Mouse (Mus musculus) kidney, embryonic 15.5 days (tissue): ENCODE data around the gene Hcst. TPM values are rescaled to one million over a fixed set of nuclear protein-coding genes. Genes with fewer than 3 reads are reported as not detected.

Source experiments
- ATAC-seq: fragments of 200-750 bp; cut with Nextera tagmentation; replicated peaks from 2 replicates; pipeline ENCODE4 v1.8.0; 2017; ENCODE audit warnings: moderate TSS enrichment; ENCODE audit not compliant: low FRiP score
- H3K27ac ChIP-seq: fragments of 300-500 bp; sonication (generic); 2 replicates; pipeline ENCODE4 v1.5.1; 2015; ENCODE audit warnings: mild to moderate bottlenecking, inconsistent platforms
- H3K27me3 ChIP-seq: fragments of 300-500 bp; sonication (generic); 2 replicates; pipeline ENCODE4 v1.6.1; 2015; ENCODE audit warnings: inconsistent platforms
- H3K36me3 ChIP-seq: fragments of 300-500 bp; sonication (generic); 2 replicates; pipeline ENCODE4 v1.6.1; 2015; ENCODE audit warnings: inconsistent platforms
- H3K4me1 ChIP-seq: fragments of 300-500 bp; sonication (generic); 2 replicates; pipeline ENCODE4 v1.6.1; 2015; ENCODE audit warnings: inconsistent platforms
- H3K4me2 ChIP-seq: fragments of 300-500 bp; sonication (generic); 2 replicates; pipeline ENCODE4 v1.6.1; 2015; ENCODE audit warnings: moderate library complexity, mild to moderate bottlenecking, inconsistent platforms
- H3K4me3 ChIP-seq: fragments of 300-500 bp; sonication (generic); replicated peaks from 2 replicates; pipeline ENCODE4 v1.5.1; 2015; ENCODE audit warnings: mild to moderate bottlenecking, inconsistent platforms
- H3K9ac ChIP-seq: fragments of 300-500 bp; sonication (generic); 2 replicates; pipeline ENCODE4 v1.6.1; 2015; ENCODE audit warnings: mild to moderate bottlenecking, inconsistent platforms
- H3K9me3 ChIP-seq: fragments of 300-500 bp; sonication (generic); replicated peaks from 2 replicates; pipeline ENCODE4 v1.6.1; 2016; ENCODE audit warnings: inconsistent platforms
- WGBS: fragments of 180-500 bp; shearing (Covaris S2); methylation state at CpG from one replicate; pipeline ENCODE4 v1.1.7; 2015; ENCODE audit warnings: mixed read lengths; 5-methylcytosine and 5-hydroxymethylcytosine counted together
- polyA plus RNA-seq: library from polyadenylated mRNA; unstranded; fragments of >200 nt; fragmentation: Nextera tagmentation; extraction: Ambion mirVana; gene quantifications from 2 replicates; pipeline ENCODE4 v1.2.1, GENCODE M21; 2015

The Hcst gene
- polyA plus RNA-seq, 1 experiment from 2014 or later = 0.64 TPM

GRCm38 (mm10) chr7:30429327-30429726 lies 9.7 kb upstream of the Hcst start:
- no peak for ATAC-seq
- H3K9ac ChIP-seq = no peak overlapping the region

GRCm38 (mm10) chr7:30423071-30423641 lies 3.5 kb upstream of the Hcst start:
- Histone ChIP-seq H3K9ac (peak overlapping the region; percentile 57), H3K36me3 (peaks cover 15% of the 10 kb centered on the region), H3K4me1 (peaks cover 24% of the 10 kb centered on the region), H3K27ac (peak overlapping the region; percentile 74), H3K9me3 (peaks cover 6% of the 10 kb centered on the region; the same call in 1 of the 2 replicates), H3K27me3 (0 out of 2 replicates have a peak, but pooled peaks cover 9% of the 10 kb centered on the region), H3K4me2 (peak overlapping the region; percentile 97), H3K4me3 (peak overlapping the region; percentile 64)
- ATAC-seq = no peak
- WGBS = 35% methylated on average over 23 of the region's 23 CpGs

More at GRCm38 (mm10) chr7:30429327-30429726, 9.7 kb upstream of the Hcst start:
- H3K4me2 ChIP-seq = no peak overlapping the region
- H3K27ac ChIP-seq = no peak overlapping the region
- peaks cover 15% of the 10 kb centered on the region for H3K36me3 ChIP-seq
- no peaks in the 10 kb centered on the region for H3K4me1 ChIP-seq
- peaks cover 4% of the 10 kb centered on the region; the same call in 1 of the 2 replicates for H3K27me3 ChIP-seq
- no peaks in the 10 kb centered on the region for H3K9me3 ChIP-seq
- no peak overlapping the region for H3K4me3 ChIP-seq

DNA sequence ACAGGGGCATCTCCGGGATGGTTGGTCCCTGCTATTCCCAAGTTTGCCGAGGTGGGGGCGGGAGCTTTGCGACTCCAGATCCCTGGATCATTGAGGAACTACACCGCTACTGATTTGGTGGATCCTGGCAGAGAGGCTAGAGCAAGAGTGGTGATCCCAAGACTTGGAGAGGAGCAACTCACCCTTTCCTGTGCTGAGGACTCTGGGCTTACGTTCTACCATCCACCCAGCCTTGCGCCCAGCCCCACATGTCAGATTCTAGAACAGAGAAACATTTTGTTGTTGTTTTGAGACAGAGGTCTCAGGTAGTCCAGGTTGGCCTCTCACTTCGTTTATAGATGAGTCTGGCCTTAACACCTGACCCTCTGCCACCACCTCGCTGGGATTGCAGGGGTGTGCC lies 2.9 kb upstream of the Hcst start:
- H3K9me3 ChIP-seq = peaks cover 6% of the 10 kb centered on the region; the same call in 1 of the 2 replicates
- WGBS = 10% methylated on average over 9 of the region's 9 CpGs
- H3K27me3 ChIP-seq = 0 out of 2 replicates have a peak, but pooled peaks cover 9% of the 10 kb centered on the region
- ATAC-seq = peak; percentile 41
- H3K36me3 ChIP-seq = peaks cover 15% of the 10 kb centered on the region
- peak overlapping the region; percentile 57 for H3K9ac ChIP-seq
- H3K27ac ChIP-seq = peak overlapping the region; percentile 74
- peak overlapping the region; percentile 97 for H3K4me2 ChIP-seq
- peak overlapping the region; percentile 64 for H3K4me3 ChIP-seq
- H3K4me1 ChIP-seq = peaks cover 24% of the 10 kb centered on the region

- peaks cover 13% of the 10 kb centered on the region for H3K36me3 ChIP-seq
- peak overlapping the region; percentile 97 for H3K4me2 ChIP-seq
- peaks cover 6% of the 10 kb centered on the region; the same call in 1 of the 2 replicates for H3K9me3 ChIP-seq
- H3K9ac ChIP-seq = peak overlapping the region; percentile 57
- WGBS = under 1% methylated on average over 45 of the region's 45 CpGs
- H3K27me3 ChIP-seq = 0 out of 2 replicates have a peak, but pooled peaks cover 9% of the 10 kb centered on the region
- H3K4me3 ChIP-seq = peak overlapping the region; percentile 64
- peak; percentile 78 for ATAC-seq
- peak overlapping the region; percentile 74 for H3K27ac ChIP-seq
- H3K4me1 ChIP-seq = peaks cover 24% of the 10 kb centered on the region
These were observed 2.3 kb upstream of the Hcst start for GRCm38 (mm10) chr7:30421890-30422435.

- peak; percentile 34 for ATAC-seq
- Histone ChIP-seq H3K9ac (peak within 1 kb of the TSS; percentile 57), H3K4me2 (peak within 1 kb of the TSS; percentile 97), H3K36me3 (peaks cover 12% of the 10 kb centered on the region; the same call in 1 of the 2 replicates), H3K4me3 (peak within 1 kb of the TSS; percentile 64), H3K4me1 (peaks cover 24% of the 10 kb centered on the region), H3K27me3 (0 out of 2 replicates have a peak, but pooled peaks cover 9% of the 10 kb centered on the region), H3K9me3 (peaks cover 6% of the 10 kb centered on the region; the same call in 1 of the 2 replicates), H3K27ac (peak within 1 kb of the TSS; percentile 74)
- 11% methylated on average over 31 of the region's 31 CpGs for WGBS
These were observed 1.7 kb upstream of the Hcst start, which contains the start of gene Nfkbid for GRCm38 (mm10) chr7:30421175-30421889. Nfkbid (plus strand) TSS chr7:30421732.

DNA sequence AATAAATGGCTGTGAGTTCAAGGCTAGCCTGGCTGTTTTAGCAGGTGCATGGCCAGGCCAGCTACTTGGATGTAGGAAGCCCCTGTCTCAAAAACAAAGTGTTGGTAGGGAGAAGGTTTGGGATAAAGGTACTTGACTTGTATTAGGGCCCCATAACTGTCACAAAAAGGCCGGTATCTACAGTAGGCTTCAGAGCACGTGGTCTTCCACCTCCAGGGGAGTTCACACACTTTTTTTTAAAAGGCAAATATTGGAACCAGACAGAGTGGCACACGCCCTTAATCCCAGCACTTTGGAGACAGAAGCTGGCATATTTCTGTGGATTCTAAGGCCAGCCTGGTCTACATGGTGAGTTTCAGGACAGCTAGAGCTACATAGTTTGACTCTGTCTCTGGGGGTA lies 1.0 kb upstream of the Hcst start:
- Histone ChIP-seq H3K4me2 (no peak overlapping the region), H3K36me3 (peaks cover 6% of the 10 kb centered on the region; the same call in 1 of the 2 replicates), H3K4me1 (peaks cover 24% of the 10 kb centered on the region), H3K27me3 (0 out of 2 replicates have a peak, but pooled peaks cover 9% of the 10 kb centered on the region), H3K9ac (no peak overlapping the region), H3K27ac (no peak overlapping the region), H3K4me3 (no peak overlapping the region), H3K9me3 (peaks cover 6% of the 10 kb centered on the region; the same call in 1 of the 2 replicates)
- 86% methylated on average over 3 of the region's 3 CpGs for WGBS
- no peak for ATAC-seq

- no peak overlapping the region for H3K4me2 ChIP-seq
- 82% methylated on average over 9 of the region's 9 CpGs for WGBS
These were observed 1.8 kb downstream of the Hcst start for GRCm38 (mm10) chr7:30417856-30418255.

DNA sequence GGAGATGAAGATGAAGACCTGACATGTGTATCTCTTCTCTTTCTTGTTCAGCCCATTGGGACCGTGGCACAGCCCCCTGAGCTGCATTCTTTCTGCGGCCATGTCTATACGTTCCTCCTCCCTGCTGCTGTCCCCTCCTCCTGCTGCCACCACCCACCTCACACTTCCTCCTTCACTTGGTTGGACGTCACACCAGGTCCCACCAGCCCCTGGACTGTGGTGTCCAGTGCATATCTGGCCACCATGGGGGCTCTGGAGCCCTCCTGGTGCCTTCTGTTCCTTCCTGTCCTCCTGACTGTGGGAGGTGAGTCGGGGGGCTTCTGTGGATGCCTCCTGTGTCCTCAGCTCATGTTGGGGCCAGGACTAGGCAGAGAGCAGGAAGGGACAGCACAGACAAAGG lies 6.1 kb downstream of the Hcst start, which contains the start of gene Tyrobp:
Tyrobp (plus strand) TSS at position 165 of the 400 bp plus-strand sequence.
- 0 out of 2 replicates have a peak, but pooled peaks cover 4% of the 10 kb centered on the region for H3K27me3 ChIP-seq
- ATAC-seq = no peak
- H3K9me3 ChIP-seq = no peaks in the 10 kb centered on the region
- 68% methylated on average over 5 of the region's 5 CpGs for WGBS
- H3K27ac ChIP-seq = no peak within 1 kb of the TSS; the same call in 1 of the 2 replicates
- no peaks in the 10 kb centered on the region for H3K4me1 ChIP-seq
- H3K9ac ChIP-seq = no peak within 1 kb of the TSS
- H3K4me3 ChIP-seq = no peak within 1 kb of the TSS
- no peak within 1 kb of the TSS for H3K4me2 ChIP-seq
- H3K36me3 ChIP-seq = no peaks in the 10 kb centered on the region

More at GRCm38 (mm10) chr7:30417856-30418255, 1.8 kb downstream of the Hcst start:
- H3K9ac ChIP-seq = no peak overlapping the region
- no peak for ATAC-seq
- no peaks in the 10 kb centered on the region for H3K36me3 ChIP-seq
- H3K27me3 ChIP-seq = 0 out of 2 replicates have a peak, but pooled peaks cover 9% of the 10 kb centered on the region
- H3K9me3 ChIP-seq = peaks cover 6% of the 10 kb centered on the region; the same call in 1 of the 2 replicates
- H3K27ac ChIP-seq = no peak overlapping the region
- H3K4me1 ChIP-seq = peaks cover 17% of the 10 kb centered on the region
- no peak overlapping the region for H3K4me3 ChIP-seq

DNA sequence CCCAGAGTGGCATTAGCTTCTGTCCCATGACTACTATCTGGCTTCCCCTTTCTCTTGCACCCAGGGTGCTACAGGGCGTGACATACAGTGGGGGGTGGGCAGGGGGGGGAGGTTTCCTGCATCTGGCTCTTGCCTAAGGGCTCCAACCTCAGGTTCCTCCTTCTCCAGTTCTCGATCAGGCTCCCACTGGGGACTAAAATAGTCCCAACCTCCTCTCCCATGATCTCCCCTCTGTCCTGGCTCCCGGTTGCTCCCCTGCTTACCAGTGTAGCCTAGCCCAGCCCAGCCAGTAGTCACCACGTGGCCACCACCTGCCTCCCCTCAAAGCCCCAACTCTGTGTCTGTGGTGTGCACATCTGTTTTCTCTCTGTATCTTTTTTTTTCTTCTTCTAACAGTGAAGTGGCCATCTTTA lies 6.9 kb downstream of the Hcst start:
- WGBS = 42% methylated on average over 4 of the region's 4 CpGs
- Histone ChIP-seq H3K4me1 (no peaks in the 10 kb centered on the region), H3K36me3 (no peaks in the 10 kb centered on the region), H3K4me2 (no peak overlapping the region), H3K27ac (no peak overlapping the region; the same call in 1 of the 2 replicates), H3K27me3 (0 out of 2 replicates have a peak, but pooled peaks cover 4% of the 10 kb centered on the region), H3K9me3 (no peaks in the 10 kb centered on the region), H3K9ac (no peak overlapping the region), H3K4me3 (no peak overlapping the region)
- no peak for ATAC-seq

- Histone ChIP-seq H3K36me3 (no peaks in the 10 kb centered on the region), H3K4me1 (no peaks in the 10 kb centered on the region), H3K27ac (no peak overlapping the region), H3K9me3 (no peaks in the 10 kb centered on the region), H3K4me2 (no peak overlapping the region), H3K9ac (no peak overlapping the region), H3K27me3 (0 out of 2 replicates have a peak, but pooled peaks cover 4% of the 10 kb centered on the region), H3K4me3 (no peak overlapping the region)
- no peak for ATAC-seq
- 61% methylated on average over 3 of the region's 3 CpGs for WGBS
These were observed 8.6 kb downstream of the Hcst start for GRCm38 (mm10) chr7:30411023-30411422.

DNA sequence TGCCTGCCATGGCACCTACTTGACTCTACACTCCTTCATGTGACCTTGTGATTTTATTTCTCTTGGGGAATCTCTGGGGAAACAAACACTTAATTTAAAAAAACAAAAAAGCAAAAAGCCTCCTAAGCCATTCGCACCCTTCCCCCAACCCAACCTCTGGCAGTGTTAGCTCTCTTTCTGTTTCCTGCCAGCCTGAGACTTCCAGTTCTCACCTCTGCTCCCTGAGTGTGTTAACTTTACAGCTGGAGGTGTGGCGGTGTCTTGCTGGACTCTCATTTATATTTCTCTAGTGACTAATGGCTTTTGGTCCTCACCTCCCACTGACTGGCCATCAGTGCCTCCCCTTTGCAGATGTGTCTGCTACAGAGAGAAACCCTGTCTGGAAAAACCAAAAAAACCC lies 9.9 kb downstream of the Hcst start:
- H3K27ac ChIP-seq = no peak overlapping the region
- H3K4me1 ChIP-seq = no peaks in the 10 kb centered on the region
- no peak overlapping the region for H3K4me2 ChIP-seq
- ATAC-seq = no peak
- H3K4me3 ChIP-seq = no peak overlapping the region
- H3K27me3 ChIP-seq = 0 out of 2 replicates have a peak, but pooled peaks cover 4% of the 10 kb centered on the region
- no peaks in the 10 kb centered on the region for H3K36me3 ChIP-seq
- WGBS = 21% methylated on average over 2 of the region's 2 CpGs
- no peak overlapping the region for H3K9ac ChIP-seq
- no peaks in the 10 kb centered on the region for H3K9me3 ChIP-seq
